Mouse (Mus musculus): ENCODE measurements around the gene H2-Eb2.

H2-Eb2 gene

GRCm38 (mm10) chr17:34325436-34325835, at the start of gene H2-Eb2:
TSS of gene H2-Eb2 (plus strand) at chr17:34325665.
- peak; percentile 67 to 73 for DNase-seq

- DNase-seq = no peak
These were observed 44.9 kb upstream of the H2-Eb2 start for GRCm38 (mm10) chr17:34280499-34281038.

- DNase-seq = no peak
These were observed 43.6 kb upstream of the H2-Eb2 start for GRCm38 (mm10) chr17:34281836-34282235.

- no peak for DNase-seq
These were observed 40.1 kb upstream of the H2-Eb2 start for GRCm38 (mm10) chr17:34285371-34285770.

GRCm38 (mm10) chr17:34285848-34286247, 39.6 kb upstream of the H2-Eb2 start:
- peak; percentile 62 to 76 for DNase-seq

GRCm38 (mm10) chr17:34286501-34286900, 39.0 kb upstream of the H2-Eb2 start:
- DNase-seq = no peak

- no peak for DNase-seq
These were observed 38.5 kb upstream of the H2-Eb2 start for GRCm38 (mm10) chr17:34286999-34287398.

- DNase-seq = peak; percentile 79 to 88
These were observed 37.8 kb upstream of the H2-Eb2 start, which contains the start of gene H2-Aa for GRCm38 (mm10) chr17:34287648-34288047. TSS of gene H2-Aa (minus strand) at chr17:34287823.

- no peak for DNase-seq
These were observed 37.3 kb upstream of the H2-Eb2 start for GRCm38 (mm10) chr17:34288131-34288530.

- DNase-seq = peak; percentile 83 to 87
These were observed 33.9 kb upstream of the H2-Eb2 start for GRCm38 (mm10) chr17:34291609-34292008.

GRCm38 (mm10) chr17:34292570-34292969, 32.9 kb upstream of the H2-Eb2 start:
- no peak for DNase-seq

GRCm38 (mm10) chr17:34293533-34293932, 31.9 kb upstream of the H2-Eb2 start:
- DNase-seq = peak in 1 of 2 experiments; percentile 73

GRCm38 (mm10) chr17:34294249-34294648, 31.2 kb upstream of the H2-Eb2 start:
- DNase-seq = peak in 1 of 2 experiments; percentile 11

GRCm38 (mm10) chr17:34295307-34295706, 30.2 kb upstream of the H2-Eb2 start:
- no peak for DNase-seq

- DNase-seq = peak; percentile 65 to 68
These were observed 29.3 kb upstream of the H2-Eb2 start for GRCm38 (mm10) chr17:34295891-34296794.

GRCm38 (mm10) chr17:34299356-34299755, 26.1 kb upstream of the H2-Eb2 start:
- DNase-seq = peak in 1 of 2 experiments; percentile 52

- no peak for DNase-seq
These were observed 25.4 kb upstream of the H2-Eb2 start for GRCm38 (mm10) chr17:34300071-34300470.

- peak; percentile 70 to 83 for DNase-seq
These were observed 24.5 kb upstream of the H2-Eb2 start for GRCm38 (mm10) chr17:34300691-34301566.

- DNase-seq = no peak
These were observed 23.7 kb upstream of the H2-Eb2 start for GRCm38 (mm10) chr17:34301670-34302190.

- no peak for DNase-seq
These were observed 21.7 kb upstream of the H2-Eb2 start for GRCm38 (mm10) chr17:34303789-34304188.

- peak; percentile 61 to 67 for DNase-seq
These were observed 20.7 kb upstream of the H2-Eb2 start for GRCm38 (mm10) chr17:34304751-34305150.

- DNase-seq = peak; percentile 80 to 89
These were observed 20.0 kb upstream of the H2-Eb2 start, which contains the start of gene H2-Eb1 for GRCm38 (mm10) chr17:34305380-34306030. TSS of gene H2-Eb1 (plus strand) at chr17:34305867.
